Mouse (Mus musculus) fat pad, adult 2 months (tissue): ENCODE measurements around the gene Defa26.
"Not testable (repeated sequence)": the region's sequence is repeated elsewhere in the genome, so short reads cannot be mapped to it uniquely, and the experiment has no call there.

ENCODE experiments used
- DNase-seq: peaks from one replicate; pipeline ENCODE4 v3.0.0-alpha.2; 2011; ENCODE audit warnings: low read depth, low spot score; ENCODE audit errors: extremely low read depth

The Defa26 gene

DNA sequence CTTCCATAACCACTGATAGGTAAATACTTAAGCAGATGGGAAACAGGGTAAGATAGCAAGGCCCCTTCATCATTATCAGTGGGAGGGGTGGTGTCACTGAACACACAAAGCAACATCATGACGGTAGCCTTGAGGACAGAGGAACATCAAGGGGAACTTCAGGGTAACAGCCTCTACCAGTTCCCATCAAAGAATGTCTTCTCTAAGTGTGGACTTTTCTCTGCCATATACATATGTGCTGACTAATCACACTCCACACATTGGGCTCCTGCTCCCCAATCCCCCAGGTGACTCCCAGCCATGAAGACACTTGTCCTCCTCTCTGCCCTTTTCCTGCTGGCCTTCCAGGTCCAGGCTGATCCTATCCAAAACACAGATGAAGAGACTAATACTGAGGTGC, at the start of gene Defa26:
Gene Defa26, plus strand, starts transcription at position 301 of the 400 bp plus-strand sequence.
- not testable (repeated sequence) for DNase-seq

DNA sequence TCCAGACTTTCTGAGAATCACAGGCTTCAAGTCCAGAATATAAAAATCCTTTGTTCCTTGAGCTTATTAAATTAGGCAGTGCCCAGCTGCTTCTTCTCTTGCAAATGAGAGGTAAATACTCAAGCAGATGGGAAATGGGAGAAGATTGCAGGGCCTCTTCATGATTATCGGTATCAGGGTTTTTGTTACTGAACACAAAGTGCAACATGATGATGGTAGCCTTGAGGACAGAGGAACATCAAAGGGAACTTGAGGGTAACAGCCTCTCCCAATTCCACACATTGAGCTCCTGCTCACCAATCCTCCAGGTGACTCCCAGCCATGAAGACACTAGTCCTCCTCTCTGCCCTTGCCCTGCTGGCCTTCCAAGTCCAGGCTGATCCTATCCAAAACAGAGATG, 35.3 kb upstream of the Defa26 start, which contains the start of gene Defa28:
Gene Defa28, plus strand, starts transcription at position 301 of the 400 bp plus-strand sequence.
- not testable (repeated sequence) for DNase-seq

- not testable (repeated sequence) for DNase-seq
These were observed 23.6 kb upstream of the Defa26 start, which contains the start of gene Gm7861 for GRCm38 (mm10) chr8:21594408-21594807. Gene Gm7861, minus strand, starts transcription at chr8:21594508.

GRCm38 (mm10) chr8:21655480-21655879, 37.5 kb downstream of the Defa26 start, which contains the start of gene Defa17:
Gene Defa17, plus strand, starts transcription at chr8:21655780.
- not testable (repeated sequence) for DNase-seq

DNA sequence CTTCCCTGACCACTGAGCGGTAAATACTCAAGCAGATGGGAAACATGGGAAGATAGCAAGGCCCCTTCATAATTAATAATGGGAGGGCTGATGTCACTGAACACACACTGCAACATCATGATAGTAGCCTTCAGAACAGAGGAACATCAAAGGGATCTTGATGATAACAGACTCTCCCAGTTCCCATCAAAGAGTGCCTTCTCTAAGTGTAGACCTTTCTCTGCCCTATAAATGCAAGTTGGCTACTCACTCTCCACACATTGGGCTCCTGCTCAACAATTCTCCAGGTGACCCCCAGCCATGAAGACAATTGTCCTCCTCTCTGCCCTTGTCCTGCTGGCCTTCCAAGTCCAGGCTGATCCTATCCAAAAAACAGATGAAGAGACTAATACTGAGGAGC, 47.5 kb downstream of the Defa26 start, which contains the start of gene Defa34:
Gene Defa34, plus strand, starts transcription at position 301 of the 400 bp plus-strand sequence.
- not testable (repeated sequence) for DNase-seq
